Mouse (Mus musculus): ENCODE data around the gene Olfr323.

Olfr323 gene

DNA sequence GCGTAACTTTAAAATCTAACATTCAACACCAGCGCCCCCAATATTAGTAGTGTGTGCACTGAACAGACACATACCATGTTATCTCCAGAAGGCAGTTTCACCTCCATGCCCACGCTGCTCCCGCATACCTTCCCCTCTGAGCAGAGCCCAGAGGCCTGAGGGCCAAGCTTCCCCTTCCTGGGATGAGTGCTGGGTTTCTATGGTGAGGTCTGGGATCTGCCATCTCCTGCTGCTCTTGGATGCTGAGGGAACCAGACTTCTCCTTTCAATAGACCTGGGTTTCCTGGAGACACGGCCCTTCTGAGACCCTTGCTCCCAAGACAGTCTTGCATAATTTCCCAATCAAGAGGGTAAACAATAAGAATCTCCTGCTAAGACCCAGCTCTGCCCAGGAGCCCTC is at the start of gene Olfr323:
Gene Olfr323 (minus strand): TSS at position 101 of the 400 bp plus-strand sequence.
- DNase-seq (ENCODE audit: low spot score in 2 of 2) = no peak

DNA sequence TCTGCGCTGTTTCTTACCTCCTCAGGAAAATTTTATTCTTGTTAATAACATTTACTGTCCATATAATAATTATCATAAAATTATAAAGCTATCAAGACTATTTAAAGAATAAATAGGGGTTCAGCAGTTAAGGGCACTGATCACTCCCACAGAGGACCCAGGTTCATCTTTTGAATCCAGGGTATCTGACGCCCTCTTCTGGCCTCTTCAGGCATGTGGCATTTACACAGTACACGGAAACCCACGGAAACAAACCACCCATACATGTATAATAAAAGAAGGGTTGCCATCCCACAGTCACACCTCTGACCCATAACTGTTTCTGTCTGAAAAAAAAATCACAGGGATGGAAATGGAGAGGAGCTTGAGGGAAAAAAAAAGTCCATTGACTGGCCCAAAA is 41.5 kb upstream of the Olfr323 start:
- no peak for DNase-seq (ENCODE audit: low spot score in 2 of 2)

DNA sequence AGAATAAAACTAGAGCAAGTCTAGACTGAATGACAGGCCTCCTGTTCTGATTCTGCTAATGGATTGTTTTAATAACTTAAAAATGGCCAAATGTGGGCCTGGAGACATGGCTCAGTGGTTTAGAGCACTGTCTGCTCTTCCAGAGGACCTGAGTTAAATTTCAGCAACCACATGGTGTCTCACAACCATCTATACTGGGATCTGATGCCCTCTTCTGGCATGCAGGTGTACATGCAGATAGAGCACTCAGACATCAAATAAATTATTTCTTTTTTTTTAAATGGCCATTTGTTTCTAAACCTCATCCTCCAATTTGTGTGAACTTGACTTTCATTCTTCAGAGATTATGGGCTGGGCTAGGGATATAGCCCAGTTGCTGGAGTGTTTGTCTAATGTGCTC is 39.0 kb upstream of the Olfr323 start:
- no peak for DNase-seq (ENCODE audit: low spot score in 2 of 2)

DNA sequence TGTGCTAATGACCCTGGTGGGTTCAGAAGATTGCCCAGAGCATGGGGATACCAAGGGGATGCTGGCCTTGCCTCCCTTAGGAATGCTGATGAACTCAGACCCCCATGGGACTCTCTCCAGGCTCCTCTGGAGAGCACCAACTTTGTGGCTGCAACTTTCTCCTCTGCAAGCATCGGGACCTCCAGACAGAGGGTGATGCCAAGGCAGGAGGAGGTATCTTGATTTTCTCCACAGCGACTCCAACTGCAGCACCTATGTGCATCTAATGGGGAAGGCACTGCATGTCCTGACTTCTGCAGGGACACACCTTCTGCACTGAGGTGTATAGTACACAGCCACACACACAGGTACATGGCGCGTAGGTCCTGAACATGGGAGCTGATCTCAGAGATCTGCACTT is 28.3 kb upstream of the Olfr323 start, which contains the start of gene Olfr322:
Gene Olfr322 (plus strand): TSS at position 187 of the 400 bp plus-strand sequence.
- no peak for DNase-seq (ENCODE audit: low spot score in 2 of 2)

DNA sequence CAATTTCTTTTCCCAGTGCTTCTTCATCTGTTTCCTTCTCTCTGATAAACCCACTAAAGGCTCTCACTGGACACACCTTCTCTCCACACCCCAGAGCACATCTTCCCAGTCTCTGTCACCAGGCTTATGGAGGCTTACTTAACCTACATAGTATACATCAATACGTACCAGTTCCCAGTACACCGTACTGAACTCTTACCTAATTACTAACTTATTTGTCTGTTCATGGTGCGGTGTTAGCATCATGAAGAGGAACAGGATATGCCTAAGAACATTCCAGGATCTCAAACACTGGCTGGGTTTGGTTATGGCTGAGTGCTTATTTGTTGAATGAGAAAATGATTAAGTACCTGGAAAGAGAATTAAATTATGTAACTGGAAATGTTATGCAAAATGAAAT is 24.9 kb upstream of the Olfr323 start:
- DNase-seq (ENCODE audit: low spot score in 2 of 2) = no peak

DNA sequence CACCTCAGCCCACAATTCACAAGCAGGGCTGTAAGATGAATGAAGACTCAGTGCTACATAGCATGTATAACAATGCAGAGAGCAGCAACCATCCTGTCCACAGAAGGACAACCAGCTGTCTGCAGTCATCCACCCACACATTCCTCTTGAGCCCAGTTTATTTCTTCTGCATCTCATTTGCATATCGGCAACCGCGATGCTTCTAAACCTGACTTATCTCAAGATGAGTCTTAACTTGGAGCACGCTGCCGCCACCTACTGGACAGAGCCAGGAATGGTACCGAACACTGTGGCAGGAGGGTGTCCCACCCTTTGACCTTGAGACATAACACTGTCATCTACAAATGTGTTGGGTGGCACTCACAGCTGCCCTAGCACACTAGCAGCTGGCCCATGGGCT is 13.0 kb upstream of the Olfr323 start:
- DNase-seq (ENCODE audit: low spot score in 2 of 2) = peak; percentile 9 to 11

GRCm38 (mm10) chr11:58641638-58642358 is 11.5 kb upstream of the Olfr323 start:
- no peak for DNase-seq (ENCODE audit: low spot score in 2 of 2)

GRCm38 (mm10) chr11:58641057-58641456 is 10.8 kb upstream of the Olfr323 start:
- no peak for DNase-seq (ENCODE audit: low spot score in 2 of 2)

DNA sequence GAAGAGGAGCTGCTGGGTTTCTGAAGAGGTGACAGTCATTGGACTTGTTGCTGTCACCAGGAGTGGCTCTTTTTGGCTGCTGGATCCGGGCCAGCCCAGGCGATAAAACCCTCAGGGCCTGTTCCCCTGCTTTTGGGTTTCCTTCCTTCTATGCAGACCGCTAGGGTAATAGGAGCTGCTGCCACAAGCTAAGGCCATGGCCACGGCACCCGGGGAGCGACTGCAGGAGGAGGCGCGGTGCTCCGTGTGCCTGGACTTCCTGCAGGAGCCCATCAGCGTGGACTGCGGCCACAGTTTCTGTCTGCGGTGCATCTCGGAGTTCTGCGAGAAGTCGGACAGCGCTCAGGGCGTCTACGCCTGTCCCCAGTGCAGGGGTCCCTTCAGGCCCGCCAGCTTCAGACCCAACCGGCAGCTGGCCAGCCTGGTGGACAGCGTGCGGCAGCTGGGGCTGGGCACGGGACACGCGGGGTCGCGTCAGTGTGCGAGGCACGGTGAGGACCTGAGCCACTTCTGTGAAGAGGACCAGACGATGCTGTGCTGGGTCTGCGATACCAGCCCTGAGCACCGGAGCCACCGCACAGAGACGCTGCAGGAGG is 10.1 kb upstream of the Olfr323 start, which contains the start of gene Trim58:
Gene Trim58 (plus strand): TSS at position 194 of the 596 bp plus-strand sequence.
- no peak for DNase-seq (ENCODE audit: low spot score in 2 of 2)

DNA sequence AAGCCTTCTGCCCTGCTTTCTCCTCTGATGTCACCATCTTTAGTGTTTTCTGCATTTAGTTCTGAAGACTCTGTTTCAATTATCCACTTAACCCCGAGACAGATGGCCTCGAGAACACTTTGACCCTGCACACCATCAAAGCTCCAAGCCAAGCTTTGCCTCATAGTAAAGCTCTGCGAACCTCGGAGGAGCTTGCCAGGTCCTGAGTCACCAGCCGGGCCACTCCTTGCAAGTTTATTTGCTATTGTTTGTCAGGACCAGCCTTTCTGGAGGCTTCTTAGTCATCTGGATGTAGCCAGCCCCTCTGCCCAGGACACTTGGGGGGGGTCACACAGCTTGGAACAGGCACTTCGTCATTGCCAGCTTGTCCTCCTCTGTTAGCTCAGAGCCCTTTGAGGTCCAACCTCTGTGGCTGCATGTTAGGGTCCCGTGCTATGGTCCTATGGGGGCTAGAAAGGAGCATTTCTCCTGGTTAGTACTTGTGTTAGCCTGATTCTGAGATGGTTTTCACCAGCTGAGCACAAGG is 7.9 kb upstream of the Olfr323 start:
- no peak for DNase-seq (ENCODE audit: low spot score in 2 of 2)

DNA sequence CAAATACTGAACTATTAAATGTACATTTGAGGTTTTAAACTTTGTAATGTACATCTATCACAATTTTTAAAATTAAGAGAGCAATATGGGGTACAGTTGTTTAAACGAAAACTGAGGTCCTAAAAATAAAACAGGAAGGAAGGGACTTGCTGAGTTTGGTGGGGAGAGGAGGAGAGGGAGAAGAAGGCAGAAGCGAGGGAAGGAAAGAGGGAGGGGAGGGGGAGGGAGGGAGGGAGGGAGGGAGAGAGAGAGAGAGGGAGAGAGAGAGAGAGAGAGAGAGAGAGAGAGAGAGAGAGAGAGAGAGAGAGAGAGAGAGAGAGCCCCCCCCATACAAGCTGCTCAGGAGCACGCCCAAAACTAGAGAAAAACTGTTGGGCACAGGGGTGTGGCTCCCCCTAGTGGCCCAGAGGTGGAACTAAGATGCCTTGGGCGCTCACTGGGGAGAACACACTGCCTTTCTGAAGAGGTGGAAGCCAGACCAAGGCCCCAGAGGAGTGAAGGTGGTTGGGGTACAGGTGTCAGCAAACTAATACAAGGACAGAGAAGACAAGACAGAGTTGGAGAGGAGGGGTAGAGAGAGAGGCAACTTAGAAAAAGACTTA is 6.2 kb upstream of the Olfr323 start:
- peak in 1 of 2 experiments; percentile 45 for DNase-seq (ENCODE audit: low spot score in 2 of 2)

- no peak for DNase-seq (ENCODE audit: low spot score in 2 of 2)
Observed at GRCm38 (mm10) chr11:58634878-58635277, 4.6 kb upstream of the Olfr323 start.

DNA sequence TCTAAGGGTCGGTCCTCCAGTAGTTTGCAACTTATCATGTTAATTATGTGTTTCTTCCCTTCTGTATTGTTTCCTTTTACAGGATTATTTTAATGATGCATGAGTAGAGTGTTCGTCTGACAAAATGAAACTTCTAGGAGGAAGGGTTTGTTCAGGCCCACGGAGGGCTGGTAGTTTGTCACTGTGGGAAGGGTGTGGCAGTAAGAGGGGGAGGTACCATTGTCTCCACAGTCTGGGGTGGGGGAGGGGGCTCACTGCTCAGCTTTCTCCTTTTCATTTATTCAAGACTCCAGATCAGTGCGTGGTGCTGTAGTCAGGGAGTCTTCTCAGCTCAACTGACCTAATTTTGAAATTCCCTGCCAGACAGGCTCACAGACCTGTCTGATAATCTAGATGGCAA is 4.2 kb downstream of the Olfr323 start:
- no peak for DNase-seq (ENCODE audit: low spot score in 2 of 2)

DNA sequence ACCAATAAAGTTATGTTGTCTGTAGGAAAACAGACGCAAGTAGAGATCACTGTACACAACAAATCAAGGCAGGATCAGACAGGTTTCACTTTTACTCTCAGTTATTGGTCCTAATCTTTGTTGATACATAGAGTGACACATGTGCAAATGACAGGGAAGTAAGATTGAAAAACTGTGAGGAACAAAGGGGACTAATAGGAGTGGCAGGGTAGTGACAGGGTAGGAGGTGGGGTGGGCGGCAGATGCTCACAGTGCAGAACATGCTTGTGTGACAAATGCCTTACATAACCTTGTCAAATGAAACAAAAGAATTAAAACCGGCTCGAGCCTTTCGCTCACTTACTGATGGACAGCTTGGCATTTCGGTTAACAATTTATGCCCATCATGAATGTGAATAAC is 11.5 kb downstream of the Olfr323 start:
- no peak for DNase-seq (ENCODE audit: low spot score in 2 of 2)

GRCm38 (mm10) chr11:58618369-58618768 is 11.9 kb downstream of the Olfr323 start:
- DNase-seq (ENCODE audit: low spot score in 2 of 2) = no peak

DNA sequence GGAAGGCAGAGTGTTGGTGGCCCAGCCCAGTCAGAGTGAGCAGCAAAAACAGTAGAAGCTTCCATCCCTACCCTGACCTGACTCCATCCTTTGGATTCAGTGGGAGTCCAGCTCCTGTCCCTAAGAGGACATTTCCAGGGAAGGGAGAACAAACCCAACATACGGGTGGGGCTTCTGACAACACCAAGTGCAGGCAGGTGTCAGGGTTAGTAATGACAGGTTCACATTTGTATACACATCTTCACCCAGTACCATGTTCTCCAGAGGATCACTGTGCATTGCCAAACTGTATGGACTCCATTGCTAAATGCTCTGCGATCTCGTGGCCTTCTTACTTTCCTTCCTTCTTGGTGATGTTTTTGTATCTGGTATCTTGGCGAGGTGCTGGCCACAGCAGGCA is 14.3 kb downstream of the Olfr323 start, which contains the start of gene 2210407C18Rik:
Gene 2210407C18Rik (minus strand): TSS at position 101 of the 400 bp plus-strand sequence.
- DNase-seq (ENCODE audit: low spot score in 2 of 2) = no peak

GRCm38 (mm10) chr11:58614526-58614925 is 15.8 kb downstream of the Olfr323 start:
- no peak for DNase-seq (ENCODE audit: low spot score in 2 of 2)

- no peak for DNase-seq (ENCODE audit: low spot score in 2 of 2)
Observed at GRCm38 (mm10) chr11:58613359-58613758, 16.9 kb downstream of the Olfr323 start.

DNA sequence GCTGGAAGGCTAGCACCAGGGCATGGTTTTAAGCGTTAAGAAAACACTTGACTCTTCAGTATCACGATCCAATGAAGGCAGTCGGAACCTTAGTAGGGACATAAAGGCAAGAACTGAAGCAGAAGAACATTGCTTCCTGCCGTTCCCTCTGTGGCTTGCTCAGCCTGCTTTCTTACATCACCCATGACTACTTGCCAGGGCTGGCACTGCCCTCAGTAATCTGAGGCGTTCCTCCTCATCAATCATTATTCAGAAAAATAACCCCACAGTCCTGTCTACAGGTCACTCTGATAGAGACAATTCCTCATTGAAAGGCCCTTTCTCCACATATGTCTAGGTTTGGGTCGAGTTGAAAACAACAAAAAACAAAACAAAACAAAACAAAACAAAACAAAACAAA is 23.3 kb downstream of the Olfr323 start:
- DNase-seq (ENCODE audit: low spot score in 2 of 2) = no peak

DNA sequence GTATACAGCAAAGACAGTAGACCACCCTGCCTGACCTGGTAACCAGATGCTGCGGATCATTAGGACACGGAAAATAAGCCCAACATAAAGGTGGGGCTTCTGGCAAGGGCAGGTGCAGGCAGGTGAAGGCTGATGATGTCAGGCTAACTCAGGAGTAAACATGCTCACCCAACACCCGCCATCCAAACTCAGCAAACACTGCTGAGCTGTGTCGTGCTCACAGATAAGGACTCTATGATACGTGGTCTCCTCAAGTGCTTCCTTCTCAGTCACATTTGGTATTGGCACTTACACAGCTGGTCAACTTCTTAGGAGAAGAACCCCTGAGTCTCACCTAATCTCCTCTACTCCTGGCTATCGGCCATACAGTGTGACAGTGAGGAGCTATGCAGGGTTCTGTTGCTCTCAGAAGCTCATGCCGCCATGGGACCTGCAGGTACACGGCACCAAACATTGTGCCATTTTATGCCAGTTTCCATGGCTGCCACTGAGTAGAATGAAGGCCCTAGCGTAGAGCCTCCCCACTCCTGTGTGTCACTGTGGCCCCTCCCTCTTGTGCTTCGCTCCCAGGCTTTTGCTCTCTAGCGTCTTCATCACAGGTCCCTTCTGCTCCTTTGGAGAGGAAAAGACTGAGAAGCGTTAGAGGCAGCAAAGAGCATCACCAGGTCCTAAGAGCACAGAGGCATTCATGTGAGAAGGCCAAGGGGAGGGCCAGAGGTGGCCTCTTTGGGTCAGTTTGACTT is 24.0 kb downstream of the Olfr323 start:
- DNase-seq (ENCODE audit: low spot score in 2 of 2) = no peak

GRCm38 (mm10) chr11:58605228-58605627 is 25.1 kb downstream of the Olfr323 start:
- DNase-seq (ENCODE audit: low spot score in 2 of 2) = no peak

DNA sequence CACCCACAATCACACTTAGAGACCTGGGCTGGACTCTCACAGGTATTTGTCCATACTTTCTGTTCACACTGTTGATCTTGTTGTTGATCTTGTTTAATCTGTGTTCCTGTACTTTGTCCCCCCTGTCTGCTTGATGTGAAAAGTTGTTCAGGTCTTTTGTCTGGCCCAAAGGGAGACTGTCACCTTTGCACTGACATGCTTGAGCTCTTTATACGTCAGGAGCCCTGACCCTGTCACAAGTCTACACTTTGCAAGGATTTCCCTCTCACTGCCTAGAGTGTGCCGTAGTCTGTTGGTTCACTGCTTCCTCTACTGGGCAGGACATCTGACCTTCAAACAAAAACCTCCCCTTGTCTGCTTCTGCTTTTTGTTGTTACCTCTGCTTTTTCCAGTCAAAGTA is 25.6 kb downstream of the Olfr323 start:
- DNase-seq (ENCODE audit: low spot score in 2 of 2) = no peak

Data from frontal cortex, postnatal 10 days (tissue).